Mouse (Mus musculus): ENCODE data around the gene Nmrk1.

Gene Nmrk1

DNA sequence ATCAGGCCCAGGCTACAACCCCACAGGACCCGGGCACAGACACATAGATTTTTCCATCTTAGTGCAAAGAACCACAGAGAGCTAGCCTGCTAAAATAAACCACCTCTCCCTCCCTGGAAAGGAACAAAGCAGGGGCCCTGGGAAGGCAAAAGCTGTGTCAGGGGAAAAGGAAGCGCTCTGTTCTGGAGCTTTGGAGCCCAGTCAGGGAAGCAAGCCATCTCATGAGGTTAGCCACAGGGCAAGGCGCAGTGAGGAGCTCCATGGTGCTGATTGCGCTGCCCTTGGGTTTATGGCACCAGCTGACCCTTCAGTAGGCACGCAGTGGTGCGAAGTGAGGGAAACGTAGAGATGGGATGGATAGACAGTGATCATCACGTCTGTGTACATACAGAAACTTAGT lies 22.6 kb downstream of the Nmrk1 start:
- DNase-seq, result no peak

DNA sequence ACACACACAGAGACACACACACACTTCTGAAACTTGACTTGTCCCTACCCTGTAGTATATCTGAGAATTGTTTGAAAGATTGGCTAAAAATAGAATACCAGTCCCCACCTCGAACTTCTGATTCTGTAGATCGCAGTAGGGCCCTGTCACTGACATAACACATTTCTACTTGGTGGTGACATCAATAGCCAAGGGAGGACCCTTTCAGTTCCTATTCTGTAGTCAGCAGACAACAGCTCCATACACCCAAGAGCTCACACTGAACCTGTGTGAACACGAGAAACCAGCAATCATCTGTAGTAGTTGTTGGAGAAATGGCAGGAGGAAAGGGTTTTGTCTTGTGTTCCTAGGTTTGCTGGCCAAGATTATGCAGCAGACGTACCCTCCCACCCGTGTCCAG lies 23.2 kb downstream of the Nmrk1 start:
- no peak for DNase-seq

DNA sequence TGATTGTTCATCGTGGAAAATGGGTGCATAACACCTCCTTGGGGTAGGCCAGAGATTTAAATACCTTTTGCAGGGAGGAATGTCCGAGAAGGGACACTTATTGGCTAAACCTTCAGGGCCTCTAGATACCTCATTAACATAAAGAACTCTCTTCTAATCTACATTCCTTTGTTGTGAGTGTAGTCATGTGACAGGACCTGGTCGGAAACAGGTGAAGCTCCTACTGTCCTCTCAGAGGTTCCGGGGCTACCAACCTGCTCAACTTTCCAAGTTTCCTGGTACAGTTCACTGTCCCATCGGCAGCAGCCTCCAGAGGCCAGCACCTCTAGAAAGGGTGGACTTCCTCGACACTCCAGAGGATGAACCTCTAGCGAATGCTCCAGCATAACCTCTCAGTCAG lies 24.2 kb downstream of the Nmrk1 start:
- DNase-seq, result no peak

DNA sequence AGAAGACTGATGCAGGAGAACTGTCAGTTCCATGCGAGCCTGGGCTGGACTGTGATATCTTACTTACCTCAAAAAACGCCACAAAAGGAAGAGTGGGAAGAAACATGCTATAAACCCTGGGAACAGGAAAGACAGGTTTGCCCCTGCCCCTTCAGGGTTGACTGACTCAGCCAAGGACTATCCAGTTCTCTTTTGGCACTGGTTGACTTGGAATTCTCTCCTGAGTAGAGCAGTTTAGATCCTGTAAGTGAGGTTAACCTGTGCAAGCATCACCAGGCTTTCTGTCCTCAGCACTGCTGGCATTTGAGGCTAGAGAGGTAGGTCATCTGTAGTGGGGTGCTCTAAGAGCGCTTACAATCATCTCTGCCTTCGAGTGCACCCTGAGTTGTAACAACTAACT lies 26.7 kb downstream of the Nmrk1 start:
- DNase-seq, result no peak

DNA sequence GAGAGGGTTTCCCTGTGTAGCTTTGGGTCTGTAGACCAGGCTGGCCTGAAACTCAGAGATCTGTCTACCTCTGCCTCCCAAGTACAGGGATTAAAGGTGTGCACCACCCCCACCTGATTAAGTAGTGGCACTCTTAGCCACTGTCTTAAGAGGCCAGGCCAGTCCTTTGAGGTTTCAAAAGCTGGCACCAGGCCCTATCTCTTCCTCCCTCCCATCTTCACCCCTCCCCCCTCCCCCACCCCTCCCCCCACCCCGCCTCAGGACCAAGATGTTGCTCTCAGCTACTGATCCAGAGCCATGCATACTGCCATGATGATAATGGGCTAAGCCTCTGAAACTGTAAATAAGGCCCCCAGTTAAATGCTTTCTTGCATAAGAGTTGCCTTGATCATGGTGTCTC lies 27.6 kb downstream of the Nmrk1 start:
- DNase-seq, result no peak

DNA sequence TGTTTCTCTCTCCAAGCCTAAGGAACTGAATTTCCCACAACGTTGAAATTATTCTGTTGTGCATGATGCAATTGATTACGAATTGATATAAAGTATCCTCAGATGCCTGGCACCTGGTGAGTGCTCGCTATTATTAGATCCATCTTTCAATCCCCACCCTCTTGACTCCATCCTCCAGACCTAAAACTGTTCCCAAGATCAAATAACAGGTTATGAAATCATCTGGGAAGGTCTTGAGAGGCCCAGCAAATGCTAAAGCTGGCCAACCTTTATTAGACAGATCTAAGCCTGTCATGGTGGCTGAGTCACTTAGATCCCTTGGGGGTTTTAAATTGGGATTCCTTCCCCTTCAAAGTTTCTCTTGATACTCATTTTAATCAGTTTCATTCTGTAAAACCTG lies 28.7 kb downstream of the Nmrk1 start:
- no peak for DNase-seq

DNA sequence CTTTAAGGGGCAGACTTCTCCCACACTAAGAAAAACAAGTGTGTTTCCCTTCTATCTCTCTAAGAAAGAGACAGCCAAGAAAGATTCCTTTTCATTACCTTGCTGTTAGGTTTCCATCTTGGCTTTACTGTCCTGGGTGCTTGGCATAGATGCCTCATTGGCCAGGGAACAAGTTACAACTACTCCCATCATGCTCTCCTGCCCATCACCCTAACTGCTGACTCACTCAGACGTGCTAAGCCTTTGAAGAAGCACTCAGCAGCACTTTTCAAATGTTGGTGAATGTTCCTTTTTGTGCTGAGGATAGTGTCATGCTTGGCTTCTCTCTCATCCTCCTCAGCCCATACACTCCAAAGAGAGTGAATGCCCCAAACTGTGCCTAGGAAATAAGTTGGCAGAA lies 29.9 kb downstream of the Nmrk1 start:
- DNase-seq, result no peak

DNA sequence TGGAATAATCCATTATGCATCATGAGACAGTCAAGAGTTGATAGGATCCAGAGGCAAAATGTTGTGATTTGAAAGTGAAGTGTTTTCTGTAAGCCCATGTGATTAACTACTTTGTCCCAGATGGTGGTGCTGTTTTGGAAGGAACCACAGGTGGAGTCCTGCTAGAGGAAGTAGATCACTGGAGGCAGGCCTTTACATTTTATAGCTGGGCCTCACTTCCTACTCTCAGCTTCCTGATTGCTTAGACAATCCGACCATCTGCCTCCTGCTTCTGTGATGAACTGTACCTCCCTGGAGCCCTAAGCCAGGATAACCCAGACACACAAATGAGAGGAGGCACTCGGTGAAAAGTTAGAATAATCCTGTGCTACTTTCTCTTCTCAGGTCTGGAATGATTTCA lies 32.2 kb downstream of the Nmrk1 start:
- no peak for DNase-seq

DNA sequence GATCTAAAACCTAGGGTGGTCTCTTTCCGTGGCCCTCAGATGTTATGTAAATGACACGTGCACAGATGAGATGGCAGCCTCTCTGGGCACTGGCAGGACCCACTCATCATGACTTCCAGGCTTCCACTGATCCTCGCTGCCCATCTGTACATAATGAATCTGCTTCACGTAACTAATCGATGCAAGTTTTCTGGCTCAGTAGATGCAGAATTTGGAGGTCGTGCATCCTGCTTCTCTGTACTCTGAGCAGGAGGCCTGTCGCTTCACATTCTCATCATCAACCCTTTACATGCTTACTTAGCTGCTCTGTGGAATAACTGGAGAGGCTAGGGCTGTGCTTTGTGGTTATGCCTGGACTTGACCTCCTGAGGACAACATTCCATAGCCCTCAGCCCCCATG lies 35.2 kb downstream of the Nmrk1 start:
- peak in 1 of 2 experiments; percentile 47 for DNase-seq

DNA sequence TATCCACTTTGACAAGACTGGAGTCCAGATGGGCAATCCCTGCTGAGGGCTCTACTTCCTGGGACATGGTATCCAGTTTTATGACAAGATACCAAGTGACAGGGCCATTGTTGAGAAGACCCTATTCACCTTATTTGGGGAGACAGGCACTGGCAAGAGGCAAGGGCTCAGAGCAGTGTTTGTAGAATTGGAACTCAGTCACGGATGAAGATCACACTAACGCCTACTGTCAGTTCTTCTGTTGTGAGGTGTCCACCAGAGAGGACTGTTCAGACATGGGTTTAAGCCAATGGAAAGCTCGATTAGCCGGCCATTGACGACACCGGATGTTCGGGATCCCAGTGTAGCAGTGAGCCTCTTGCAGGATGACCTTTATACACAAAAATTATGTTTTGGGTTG lies 37.8 kb downstream of the Nmrk1 start:
- DNase-seq, result no peak

DNA sequence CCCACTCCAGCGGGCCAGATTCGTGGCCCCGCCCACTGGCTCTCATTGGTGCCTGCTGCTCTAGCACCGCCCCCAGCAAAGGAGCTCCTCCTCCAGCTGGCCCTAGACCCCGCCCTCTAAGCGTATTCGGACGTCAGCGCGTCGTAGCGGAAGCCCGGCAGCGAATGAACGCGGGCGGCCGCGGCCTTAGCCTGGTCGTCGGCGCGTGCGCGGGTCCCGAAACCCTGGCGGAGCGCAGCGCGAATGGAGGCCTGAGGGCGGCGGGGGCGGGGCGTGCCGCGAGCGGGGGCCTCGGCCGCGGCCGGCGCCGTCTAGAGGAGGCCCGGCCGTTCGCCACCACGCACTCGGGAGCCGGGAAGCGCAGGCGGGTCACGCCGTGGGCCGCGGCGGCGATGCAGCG lies 38.9 kb downstream of the Nmrk1 start, which contains the start of gene Carnmt1:
Gene Carnmt1 (plus strand): TSS at position 157 of the 400 bp plus-strand sequence.
- DNase-seq, result peak; percentile 99

DNA sequence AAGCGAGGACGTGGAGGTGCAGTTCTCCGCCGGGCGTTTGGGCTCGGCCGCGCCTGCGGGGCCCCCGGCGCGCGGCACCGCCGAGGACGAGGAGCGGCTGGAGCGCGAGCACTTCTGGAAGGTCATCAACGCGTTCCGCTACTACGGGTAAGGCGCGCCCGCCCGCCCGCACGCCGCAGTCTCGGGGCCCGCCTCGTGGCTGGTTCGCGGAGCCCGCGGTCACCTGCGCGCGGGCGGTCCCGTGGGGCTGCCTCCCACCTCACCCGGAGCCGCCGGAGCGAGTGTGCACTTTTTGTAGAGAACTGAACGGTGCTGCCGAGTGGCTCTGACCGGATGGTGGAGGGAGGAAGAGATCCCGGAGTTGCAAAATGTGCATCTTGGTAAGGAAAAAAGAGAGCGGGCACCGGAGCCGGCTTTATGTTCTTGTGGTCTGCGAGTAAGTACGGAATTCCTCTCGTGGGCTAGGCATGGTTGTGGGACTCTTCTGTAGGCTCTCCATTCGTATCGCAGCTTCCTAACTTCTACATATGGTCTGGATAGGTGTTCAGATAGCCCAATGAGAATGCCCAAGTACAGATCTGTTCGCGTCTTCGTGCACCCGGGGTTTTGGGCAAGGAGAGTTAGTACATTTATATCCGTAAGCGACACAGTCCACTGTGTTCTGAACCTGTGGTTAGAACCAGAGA lies 39.4 kb downstream of the Nmrk1 start:
- peak; percentile 70 to 73 for DNase-seq

DNA sequence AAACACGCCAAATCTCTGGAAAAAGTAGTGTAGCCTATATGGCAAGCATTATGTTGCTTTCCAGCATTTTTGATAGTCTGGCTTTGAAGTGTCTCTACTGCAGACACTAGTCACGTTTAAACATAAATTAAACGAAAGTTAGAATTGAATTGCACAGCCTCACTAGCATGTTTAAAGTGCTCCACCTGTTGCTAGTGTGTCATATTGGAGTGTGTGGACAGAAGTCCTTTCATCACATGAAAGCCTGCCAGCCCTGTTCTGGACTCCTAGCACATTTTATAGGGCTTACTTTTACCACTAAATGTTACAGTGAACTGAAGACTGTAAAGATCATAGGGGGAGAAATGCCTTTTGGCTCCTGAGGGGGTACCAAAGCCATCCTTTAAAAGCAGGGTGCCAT lies 40.7 kb downstream of the Nmrk1 start:
- no peak for DNase-seq

DNA sequence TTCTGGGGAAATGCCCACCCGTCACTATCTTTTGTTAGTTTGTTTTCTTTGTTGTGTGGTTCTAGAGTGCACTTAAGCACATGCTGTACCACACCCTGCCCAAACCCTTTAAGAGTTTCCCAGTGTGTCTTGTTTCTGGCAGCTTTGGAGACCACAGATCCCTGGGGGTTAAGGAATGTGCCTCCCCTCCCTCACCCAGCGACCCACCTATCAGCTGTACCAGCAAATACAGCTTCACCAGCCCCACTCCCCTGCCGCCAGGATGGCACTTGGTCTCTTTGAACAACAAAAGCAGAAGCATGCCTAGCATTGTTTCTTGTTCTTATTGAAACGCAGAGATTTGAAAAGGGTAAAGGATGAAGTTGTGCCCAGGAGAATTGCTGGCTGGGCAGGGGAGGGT lies 41.4 kb downstream of the Nmrk1 start:
- no peak for DNase-seq

DNA sequence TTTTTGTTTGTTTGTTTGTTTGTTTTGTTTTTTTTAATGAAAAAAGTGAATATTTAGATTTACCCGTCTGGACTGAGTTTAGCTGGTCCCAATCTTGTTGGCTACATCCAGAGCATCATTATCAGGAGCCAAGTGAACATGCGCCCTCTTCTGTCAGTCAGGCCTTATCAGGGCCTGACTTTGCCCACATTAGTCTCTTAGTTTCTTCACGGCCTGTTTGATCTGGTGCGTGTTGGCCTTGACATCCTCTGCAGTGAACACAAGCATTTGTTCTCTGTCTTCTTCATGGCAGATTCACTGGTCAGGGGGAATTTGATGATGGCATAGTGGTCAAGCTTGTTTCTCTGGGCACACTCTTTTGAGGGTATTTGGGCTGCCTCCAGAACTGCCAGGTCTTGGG lies 50.4 kb downstream of the Nmrk1 start:
- DNase-seq, result no peak

DNA sequence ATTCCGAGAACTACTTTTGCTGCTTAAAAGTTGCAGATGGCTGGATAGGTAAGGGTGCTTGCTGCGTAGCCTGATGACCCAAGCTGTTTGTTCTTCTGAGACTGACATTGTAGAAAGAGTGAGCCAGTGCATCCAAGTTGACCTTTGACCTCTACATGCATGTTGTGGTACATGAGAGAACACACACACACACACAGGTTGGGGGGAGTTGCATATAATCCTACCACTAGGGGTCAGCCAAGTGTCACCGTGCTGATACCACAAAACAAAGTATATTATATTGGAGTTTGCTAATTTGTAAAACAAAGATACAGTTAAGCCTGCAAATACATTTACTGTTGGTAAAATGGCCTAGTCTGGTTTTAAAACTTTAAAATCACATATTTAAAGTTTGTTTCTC lies 55.8 kb downstream of the Nmrk1 start:
- peak; percentile 68 to 83 for DNase-seq

DNA sequence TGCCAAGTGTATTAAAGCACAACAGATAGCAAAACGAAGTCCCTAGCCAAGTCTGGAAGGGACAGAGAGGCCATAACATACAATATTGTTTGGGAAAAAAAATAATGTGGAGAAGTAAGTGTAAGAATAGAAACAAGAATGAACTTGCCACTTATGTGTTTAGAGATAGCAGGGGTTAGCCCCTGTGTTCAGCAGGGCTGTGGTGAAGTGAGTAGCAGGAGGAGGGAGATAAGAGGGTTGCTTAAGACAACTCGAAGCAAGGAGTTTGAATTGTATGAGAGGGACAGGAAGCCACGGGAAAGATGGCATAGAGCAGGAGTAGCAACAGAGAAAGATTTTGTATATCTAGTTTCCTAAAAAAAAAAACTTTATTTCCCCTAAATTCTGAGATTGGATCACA lies 60.4 kb downstream of the Nmrk1 start:
- DNase-seq, result no peak

DNA sequence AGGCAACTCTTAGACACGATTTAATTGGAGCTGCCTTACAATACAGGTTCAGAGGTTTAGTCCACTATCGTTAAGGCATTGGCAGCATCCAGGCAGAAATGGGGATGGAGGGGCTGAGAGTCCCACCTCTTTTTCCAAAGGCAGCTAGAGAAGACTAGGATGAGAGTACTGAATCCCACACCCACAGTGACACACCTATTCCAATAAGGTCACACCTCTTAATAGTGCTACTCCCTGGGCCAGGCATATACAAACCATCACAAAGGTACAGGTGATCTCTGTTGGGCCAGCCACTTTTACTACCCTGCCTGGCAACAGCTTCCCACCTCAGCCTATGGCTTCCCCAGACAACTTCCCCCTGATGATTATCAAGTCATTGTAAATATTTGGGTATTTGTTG lies 61.0 kb downstream of the Nmrk1 start:
- DNase-seq, result no peak

DNA sequence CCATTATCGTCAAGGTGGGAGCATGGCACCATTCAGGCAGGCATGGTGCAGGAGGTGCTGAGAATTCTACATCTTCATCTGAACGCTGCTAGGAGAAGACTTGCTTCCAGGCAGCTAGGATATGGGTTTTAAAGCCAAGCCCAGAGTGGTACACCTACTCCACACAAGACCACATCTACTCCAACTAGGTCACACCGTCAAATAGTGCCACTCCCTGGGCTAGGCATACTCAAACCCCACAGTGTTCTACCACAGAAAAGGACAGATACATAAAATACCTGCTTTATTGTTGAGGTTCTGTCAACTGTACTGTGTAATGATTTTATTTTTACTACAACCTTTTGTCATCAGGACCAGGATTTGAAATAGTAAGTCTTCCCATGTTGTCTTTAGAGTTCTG lies 63.4 kb downstream of the Nmrk1 start:
- DNase-seq, result no peak

DNA sequence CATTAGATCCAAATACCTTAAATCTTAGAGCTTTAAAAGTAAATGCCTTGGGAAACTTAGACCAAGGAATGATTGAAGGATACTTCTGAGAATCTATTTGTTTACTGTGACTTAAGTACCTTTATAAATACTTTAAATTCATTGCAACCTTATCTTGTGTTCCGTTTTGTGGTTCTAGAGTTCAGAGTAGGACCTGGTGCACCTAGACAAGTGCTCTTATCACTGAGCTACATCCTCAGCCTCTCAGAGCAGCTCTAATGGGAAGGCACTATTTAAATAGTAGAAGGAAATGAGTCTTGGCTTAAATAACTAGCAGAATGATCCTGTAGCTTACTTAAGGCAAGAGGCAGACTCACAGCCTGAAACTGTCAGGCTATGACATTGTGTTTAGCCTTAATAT lies 63.8 kb downstream of the Nmrk1 start:
- no peak for DNase-seq
